Mouse (Mus musculus): ENCODE measurements around the gene Klhl22.

Klhl22 gene

DNA sequence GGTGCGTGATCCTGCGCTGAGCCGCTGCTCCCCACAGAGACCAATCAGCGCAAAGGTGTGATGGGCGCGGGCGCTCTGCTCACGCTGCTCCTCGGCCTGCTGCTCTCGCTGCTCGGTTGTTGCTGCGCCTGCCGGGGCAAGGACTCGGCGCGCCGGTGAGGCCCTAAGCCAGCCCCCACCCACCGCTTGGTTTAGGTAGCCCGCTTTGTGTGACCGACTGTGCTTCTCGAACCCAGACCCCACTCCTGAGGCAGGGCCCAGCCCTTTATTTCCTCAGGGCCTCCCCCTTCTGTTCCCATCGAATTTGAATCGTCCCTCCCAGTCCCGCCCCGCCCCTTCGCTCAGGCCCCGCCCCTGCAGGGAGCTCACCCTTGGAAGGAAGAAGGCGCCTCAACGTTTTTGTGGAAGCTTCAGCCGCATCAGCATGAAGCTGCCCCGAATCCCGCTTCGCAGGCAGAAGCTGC is 45.1 kb downstream of the Klhl22 start:
- CTCF ChIA-PET: interaction anchor here in 3 of 4 experiments (0.5 to 1.6 kb wide), 19 partner anchors 8 to 1589 kb away, joined by 3 to 21 read pairs (median 4); partner anchors contain the start of genes Klhl22 (in 1 of the 3) and P2rx6 (in 1 of the 3)

DNA sequence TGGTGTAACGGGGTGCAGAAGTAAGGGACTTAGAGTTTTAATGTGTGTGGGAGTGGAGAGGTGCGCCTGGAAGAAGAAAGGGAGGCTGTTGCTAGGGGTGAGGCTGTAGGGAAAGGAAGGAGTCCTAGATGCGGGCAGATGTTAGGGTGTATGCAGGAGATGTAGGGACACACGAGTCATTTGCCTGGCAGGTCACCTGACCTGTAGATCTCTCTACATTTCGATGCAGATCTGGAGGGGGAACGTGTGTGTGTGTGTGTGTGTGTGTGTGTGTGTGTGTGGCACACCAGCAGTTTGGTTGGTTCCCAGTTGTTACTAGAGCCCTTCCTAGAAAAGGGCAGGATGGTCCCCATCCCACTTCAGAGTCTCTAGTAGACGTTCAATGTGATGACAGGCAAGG is 45.6 kb downstream of the Klhl22 start:
- CTCF ChIA-PET: interaction anchor here (0.5 to 2.9 kb wide), 21 partner anchors 7 to 1590 kb away, joined by 3 to 21 read pairs (median 5); partner anchors contain the start of genes Klhl22 (in 1 of the 4) and P2rx6 (in 1 of the 4)
- POLR2A ChIA-PET: interaction anchor here in 3 of 4 experiments (0.6 to 4.0 kb wide), 38 partner anchors 8 to 1007 kb away, joined by 3 to 33 read pairs (median 4); partner anchors contain the start of genes Klhl22 (in 2 of the 3), Scarf2 (in 2 of the 3), Cdc45 (in 1 of the 3) and Gm20518 (in 1 of the 3)

More for the DNA sequence above, 45.1 kb downstream of the Klhl22 start:
- POLR2A ChIA-PET: interaction anchor here in 3 of 4 experiments (0.6 to 4.0 kb wide), 36 partner anchors 8 to 1008 kb away, joined by 3 to 17 read pairs (median 4); partner anchors contain the start of genes Klhl22 (in 2 of the 3), Cdc45 (in 1 of the 3), Gm20518 (in 1 of the 3) and Scarf2 (in 1 of the 3)

DNA sequence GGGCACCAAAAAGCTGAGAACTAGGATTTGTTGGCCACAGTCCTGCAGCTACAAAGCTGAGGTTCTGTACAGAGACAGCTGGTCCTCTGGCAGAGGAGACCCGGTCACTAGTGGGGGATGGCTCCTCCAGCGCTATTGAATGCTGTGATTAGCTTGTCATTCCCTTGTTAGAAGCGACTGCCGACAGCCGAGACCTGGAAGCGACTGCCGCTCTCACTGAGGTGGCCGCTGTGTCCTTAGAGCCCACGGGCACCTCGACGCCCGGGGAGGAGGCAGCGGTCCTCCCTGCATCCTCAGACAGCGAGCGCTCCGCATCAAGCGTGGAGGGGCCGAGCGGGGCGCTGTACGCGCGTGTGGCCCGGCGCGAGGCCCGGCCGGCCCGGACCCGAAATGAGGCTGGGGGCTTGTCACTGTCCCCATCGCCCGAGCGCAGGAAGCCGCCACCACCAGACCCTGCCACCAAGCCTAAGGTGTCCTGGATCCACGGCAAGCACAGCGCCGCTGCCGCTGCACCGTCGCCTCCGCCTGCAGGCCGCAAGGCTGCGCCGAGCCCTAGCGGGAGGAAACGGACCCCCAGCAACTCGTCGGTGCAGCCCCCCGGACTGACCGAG is 47.3 kb downstream of the Klhl22 start:
- POLR2A ChIA-PET: interaction anchor here in 3 of 4 experiments (0.6 to 4.0 kb wide), 17 partner anchors 9 to 298 kb away, joined by 3 to 33 read pairs (median 5); partner anchors contain the start of genes Klhl22 (in 2 of the 3), Scarf2 (in 2 of the 3) and Lztr1 (in 1 of the 3)
- CTCF ChIA-PET: interaction anchor here in 3 of 4 experiments (0.5 to 3.2 kb wide), 10 partner anchors 9 to 249 kb away, joined by 3 to 12 read pairs (median 3); partner anchors contain the start of gene Dgcr6 (in 1 of the 3)

DNA sequence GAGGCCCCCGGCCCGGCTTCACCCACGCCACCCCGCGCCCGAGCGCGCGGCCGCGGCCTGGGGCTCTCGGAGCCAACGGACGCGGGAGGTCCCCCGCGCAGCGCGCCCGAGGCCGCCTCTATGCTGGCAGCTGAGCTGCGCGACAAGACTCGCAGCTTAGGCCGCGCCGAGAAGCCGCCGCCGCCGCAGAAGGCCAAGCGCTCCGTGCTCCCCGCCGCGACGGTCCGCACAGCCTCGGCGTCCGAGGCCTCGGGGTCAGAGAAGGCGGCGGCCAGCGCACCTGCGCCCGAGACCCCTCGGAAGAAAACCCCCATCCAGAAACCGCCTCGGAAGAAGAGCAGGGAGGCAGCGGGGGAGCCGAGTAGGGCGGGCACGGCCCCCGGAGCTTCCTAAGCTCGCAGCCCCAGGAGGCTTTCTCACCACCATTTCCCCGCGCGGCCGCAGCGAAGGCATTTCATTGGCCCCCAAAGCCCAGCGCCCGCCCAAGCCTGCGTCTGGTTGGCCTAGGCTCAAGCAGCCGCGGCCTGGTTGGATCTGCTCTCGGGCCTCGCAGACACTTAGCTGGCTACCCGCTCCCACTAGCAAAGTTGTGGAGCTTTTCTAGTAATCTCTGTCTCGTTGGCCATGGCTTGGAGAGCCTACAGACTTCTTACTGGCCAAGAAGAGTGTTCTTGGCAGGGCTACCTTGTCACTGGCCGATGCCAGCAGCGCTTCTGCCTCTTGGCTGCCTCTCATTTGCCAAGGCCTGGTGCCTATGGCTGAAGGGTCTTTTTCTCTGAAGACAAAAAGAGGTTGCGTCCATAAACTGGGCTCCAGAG is 48.0 kb downstream of the Klhl22 start:
- POLR2A ChIA-PET: interaction anchor here in 3 of 4 experiments (0.6 to 4.0 kb wide), 37 partner anchors 9 to 299 kb away, joined by 3 to 33 read pairs (median 4); partner anchors contain the start of genes Klhl22 (in 2 of the 3), Scarf2 (in 2 of the 3), Dgcr6 (in 1 of the 3) and Gm20518 (in 1 of the 3)
- CTCF ChIA-PET: interaction anchor here in 3 of 4 experiments (0.5 to 3.2 kb wide), 17 partner anchors 8 to 249 kb away, joined by 3 to 12 read pairs (median 3); no protein-coding TSS in a partner anchor

DNA sequence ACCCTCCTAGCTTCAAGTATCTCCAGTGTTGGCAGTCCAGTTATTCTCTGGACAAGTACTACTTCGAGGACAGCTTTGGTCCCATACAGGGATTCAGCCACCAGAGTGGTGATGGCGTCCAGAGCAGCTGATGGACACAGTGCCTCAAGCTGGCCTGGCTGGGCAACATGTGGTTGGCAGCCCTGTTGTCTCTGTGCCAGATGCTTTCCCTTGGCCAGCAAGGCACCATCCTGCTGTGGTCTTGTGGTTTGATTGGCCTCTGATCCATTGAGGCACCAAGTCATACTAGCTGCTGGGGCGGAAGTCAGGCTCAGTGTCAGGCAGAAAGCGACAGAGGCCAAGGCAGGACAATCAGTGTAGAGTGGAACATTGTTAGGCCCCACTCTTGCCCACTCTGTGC is 49.7 kb downstream of the Klhl22 start:
- ChIA-PET POLR2A (interaction anchor here in 1 of 4 experiments (0.7 to 3.9 kb wide), 2 partner anchors 12 to 119 kb away, joined by 3 to 33 read pairs; partner anchors contain the start of genes Scarf2 and Slc25a1), CTCF (interaction anchor here (0.6 to 3.2 kb wide), 5 partner anchors 22 to 748 kb away, joined by 3 to 12 read pairs (median 3); no protein-coding TSS in a partner anchor)

DNA sequence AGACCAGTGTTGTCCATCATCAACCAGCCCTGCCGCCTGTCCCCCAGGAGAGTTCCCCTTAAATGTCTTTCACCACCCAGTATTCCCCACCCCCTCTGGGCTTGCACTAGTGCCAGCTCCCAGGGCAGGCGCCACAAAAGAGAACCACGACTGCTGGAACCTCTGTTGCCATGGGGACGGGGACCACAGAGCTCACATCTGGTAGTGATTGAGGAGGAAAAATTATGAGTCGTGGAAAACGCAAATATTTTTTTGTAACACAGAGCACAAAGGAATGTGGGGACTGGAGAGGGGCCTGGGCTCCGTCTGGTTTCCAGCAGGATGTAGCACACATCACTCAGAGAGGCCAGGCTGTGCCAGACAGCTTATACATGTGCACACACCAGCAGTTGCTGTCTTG is 50.3 kb downstream of the Klhl22 start:
- ChIA-PET CTCF (interaction anchor here in 2 of 4 experiments (0.6 to 3.2 kb wide), 4 partner anchors 21 to 409 kb away, joined by 3 to 12 read pairs (median 3); no protein-coding TSS in a partner anchor), POLR2A (interaction anchor here in 1 of 4 experiments (0.7 kb wide), 1 partner anchor 119 kb away, joined by 3 read pairs; the partner anchor contains the start of gene Slc25a1)

DNA sequence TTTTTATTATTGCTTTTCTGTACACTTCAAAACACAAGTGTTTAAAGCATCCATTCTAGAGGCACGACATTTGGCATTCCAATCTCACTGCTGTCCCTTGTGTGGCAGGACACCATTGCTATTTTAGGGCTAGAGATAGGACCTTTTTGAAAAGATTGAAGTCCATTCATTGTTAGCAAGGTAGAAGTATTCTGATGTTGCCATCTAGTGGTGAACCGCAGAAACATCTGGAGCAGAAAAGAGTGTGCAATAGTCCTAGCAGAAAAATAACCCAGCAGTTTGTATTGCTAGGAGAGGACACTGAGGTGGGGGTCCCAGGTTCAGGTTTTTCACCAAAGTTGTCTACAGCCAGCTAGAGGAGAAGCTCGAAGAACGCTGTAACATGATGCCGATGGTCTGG is 52.7 kb downstream of the Klhl22 start:
- CTCF ChIA-PET: interaction anchor here (0.6 to 4.7 kb wide), 24 partner anchors 7 to 254 kb away, joined by 3 to 20 read pairs (median 4); partner anchors contain the start of genes Klhl22 (in 2 of the 4), Med15 (in 2 of the 4), Scarf2 (in 1 of the 4) and Slc25a1 (in 1 of the 4)
- POLR2A ChIA-PET: interaction anchor here in 3 of 4 experiments (0.7 to 1.4 kb wide), 5 partner anchors 14 to 116 kb away, joined by 3 to 7 read pairs (median 3); partner anchors contain the start of gene Slc25a1 (in 1 of the 3)

DNA sequence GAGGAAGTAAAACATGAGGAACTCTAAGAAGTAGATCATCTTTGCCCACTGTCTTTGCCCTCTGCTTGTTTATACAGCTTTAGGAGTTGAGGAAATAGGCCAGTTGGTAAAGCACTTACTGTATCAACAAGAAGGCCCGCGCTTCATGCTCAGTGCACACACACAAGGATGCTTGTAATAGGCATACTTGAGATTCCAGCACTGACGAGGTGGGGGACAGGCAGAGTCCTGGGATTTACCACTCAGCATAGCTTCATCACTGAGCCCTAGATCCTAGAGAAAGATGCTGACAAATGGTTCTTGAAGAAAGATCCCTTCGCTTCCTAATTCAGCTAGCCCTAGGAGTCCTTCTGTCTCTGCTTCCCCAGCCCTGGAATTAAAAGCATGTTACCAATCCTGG is 53.8 kb downstream of the Klhl22 start:
- POLR2A ChIA-PET: interaction anchor here in 2 of 4 experiments (0.7 to 1.4 kb wide), 2 partner anchors 115 to 623 kb away, joined by 3 to 5 read pairs; partner anchors contain the start of gene Slc25a1 (in 1 of the 2)
- CTCF ChIA-PET: interaction anchor here (0.6 to 4.7 kb wide), 13 partner anchors 9 to 1104 kb away, joined by 3 to 31 read pairs (median 5); partner anchors contain the start of gene Med15 (in 1 of the 4)

DNA sequence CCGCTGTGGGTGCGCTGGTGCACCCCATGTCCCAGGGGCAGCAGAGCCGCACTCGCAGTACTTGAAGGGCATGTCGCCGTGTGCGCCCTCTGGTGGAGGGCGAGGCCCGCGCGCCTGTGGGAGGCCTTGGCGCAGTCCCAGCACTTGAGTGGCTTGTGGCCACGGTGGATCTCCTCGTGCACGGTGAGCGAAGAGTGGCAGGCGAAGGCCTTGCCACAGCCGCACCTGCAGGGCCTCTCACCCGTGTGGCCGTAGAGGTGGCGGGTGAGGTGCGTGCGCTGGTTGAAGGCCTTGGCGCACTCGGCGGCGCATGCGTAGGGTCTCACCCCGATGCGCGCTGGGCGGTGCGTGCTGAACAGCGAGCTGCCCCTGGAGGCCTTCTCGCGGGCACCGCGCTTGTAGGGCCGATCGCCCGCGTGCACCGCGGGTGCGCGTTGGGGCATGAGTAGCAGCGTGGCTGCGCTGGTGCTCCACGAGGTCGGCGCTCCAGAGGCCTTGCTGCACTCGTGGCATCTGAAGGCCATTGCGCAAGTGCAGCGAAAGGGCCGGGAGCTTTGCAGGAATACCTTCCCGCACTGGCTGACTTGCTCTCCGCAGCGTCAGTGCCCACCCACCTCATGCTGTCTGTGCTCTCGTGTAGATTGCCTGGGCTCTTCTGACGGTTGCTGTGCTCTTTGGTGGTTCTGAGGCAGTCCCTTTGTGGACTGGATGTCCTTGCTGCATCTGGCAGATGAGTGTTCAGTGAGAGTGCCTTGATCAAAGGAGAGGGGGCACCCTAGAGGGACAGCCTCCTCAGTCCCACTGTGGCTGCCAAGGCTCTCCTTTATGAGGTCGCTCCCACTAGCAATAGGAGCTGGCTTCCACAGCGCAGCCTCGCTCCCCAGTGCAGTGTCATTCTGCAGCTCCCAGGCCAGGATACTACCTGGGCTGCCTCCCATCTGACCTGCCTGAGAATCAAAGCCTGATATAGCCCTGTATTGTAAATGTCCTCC is 56.3 kb downstream of the Klhl22 start:
- CTCF ChIA-PET: interaction anchor here (0.8 to 4.7 kb wide), 25 partner anchors 8 to 258 kb away, joined by 3 to 31 read pairs (median 4); partner anchors contain the start of genes Klhl22 (in 2 of the 4), Med15 (in 1 of the 4) and Scarf2 (in 1 of the 4)
- POLR2A ChIA-PET: interaction anchor here (0.6 to 3.7 kb wide), 24 partner anchors 9 to 574 kb away, joined by 3 to 20 read pairs (median 4); partner anchors contain the start of genes Gm20518 (in 1 of the 4), Scarf2 (in 1 of the 4) and Slc25a1 (in 1 of the 4)

DNA sequence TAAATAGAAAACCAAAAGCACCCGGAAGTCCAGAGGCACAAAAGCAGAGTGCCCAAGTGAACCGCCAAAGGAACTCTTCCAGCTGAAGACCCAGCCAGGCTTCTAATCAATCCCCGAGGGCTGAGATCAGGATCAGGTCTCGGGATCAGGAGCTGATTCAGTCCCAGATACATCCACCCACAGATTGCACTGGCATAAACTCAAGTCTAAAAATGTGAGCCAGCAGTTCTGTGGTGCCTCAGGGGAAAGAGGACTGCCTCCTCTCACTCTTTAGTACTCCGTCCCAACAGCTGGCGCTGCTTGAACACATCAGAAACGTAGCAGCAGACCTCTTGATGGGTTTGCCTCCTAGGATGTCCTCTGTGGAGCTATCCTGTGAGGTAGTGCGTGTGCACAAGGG is 57.1 kb downstream of the Klhl22 start:
- POLR2A ChIA-PET: interaction anchor here (0.8 to 3.7 kb wide), 17 partner anchors 9 to 105 kb away, joined by 3 to 20 read pairs (median 4); partner anchors contain the start of gene Gm20518 (in 2 of the 4)
- CTCF ChIA-PET: interaction anchor here (0.8 to 4.7 kb wide), 14 partner anchors 9 to 259 kb away, joined by 3 to 31 read pairs (median 4); partner anchors contain the start of gene Klhl22 (in 1 of the 4)

DNA sequence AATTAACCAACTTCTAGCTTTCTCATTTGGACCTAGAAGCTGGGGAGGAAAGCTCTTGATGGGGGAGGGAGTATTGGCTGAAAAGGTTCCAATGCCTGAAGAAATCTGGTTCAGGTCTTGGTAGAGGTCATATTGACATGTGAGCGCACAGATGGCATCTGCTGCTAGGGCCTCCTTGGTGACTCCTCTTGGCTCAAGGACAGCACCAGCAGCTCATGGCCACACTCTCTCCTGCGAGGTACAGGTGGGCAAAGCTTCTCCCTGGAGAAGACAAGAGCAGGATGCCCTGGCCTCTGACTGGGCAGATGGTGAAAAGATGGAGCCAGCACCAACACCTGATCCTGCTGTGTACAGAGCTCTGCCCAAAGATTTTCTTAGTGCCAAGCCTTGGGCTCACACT is 67.1 kb downstream of the Klhl22 start:
- ChIA-PET CTCF (interaction anchor here in 3 of 4 experiments (0.9 to 1.4 kb wide), 3 partner anchors 10 to 23 kb away, joined by 3 to 4 read pairs (median 3); no protein-coding TSS in a partner anchor), POLR2A (interaction anchor here in 3 of 4 experiments (0.7 to 1.4 kb wide), 6 partner anchors 10 to 296 kb away, joined by 3 to 6 read pairs (median 3); partner anchors contain the start of gene Thap7 (in 1 of the 3))

DNA sequence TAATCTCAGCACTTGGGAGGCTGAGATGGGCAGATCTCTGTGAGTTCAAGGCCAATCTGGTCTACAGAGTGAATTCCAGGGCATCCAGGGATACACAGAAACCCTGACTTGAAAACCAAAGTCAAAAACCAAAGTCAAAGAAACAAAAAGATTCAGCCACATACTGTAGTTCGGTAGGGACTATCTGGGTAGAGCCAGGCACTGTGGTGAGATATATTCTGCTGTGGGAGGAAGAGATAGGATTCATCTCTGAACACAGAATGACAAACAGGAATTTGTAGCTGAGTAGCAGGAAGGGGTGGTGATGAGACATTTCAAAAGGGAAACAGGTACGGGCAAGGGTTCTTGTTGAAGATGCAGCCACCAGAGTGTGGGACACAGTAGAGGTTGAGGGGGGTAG is 68.8 kb downstream of the Klhl22 start:
- CTCF ChIA-PET: interaction anchor here in 1 of 4 experiments (0.6 to 5.0 kb wide), 4 partner anchors 13 to 382 kb away, joined by 3 to 31 read pairs (median 10); no protein-coding TSS in a partner anchor
- POLR2A ChIA-PET: interaction anchor here in 3 of 4 experiments (0.5 to 3.0 kb wide), 9 partner anchors 13 to 720 kb away, joined by 3 to 20 read pairs (median 5); partner anchors contain the start of gene Gm20518 (in 1 of the 3)

DNA sequence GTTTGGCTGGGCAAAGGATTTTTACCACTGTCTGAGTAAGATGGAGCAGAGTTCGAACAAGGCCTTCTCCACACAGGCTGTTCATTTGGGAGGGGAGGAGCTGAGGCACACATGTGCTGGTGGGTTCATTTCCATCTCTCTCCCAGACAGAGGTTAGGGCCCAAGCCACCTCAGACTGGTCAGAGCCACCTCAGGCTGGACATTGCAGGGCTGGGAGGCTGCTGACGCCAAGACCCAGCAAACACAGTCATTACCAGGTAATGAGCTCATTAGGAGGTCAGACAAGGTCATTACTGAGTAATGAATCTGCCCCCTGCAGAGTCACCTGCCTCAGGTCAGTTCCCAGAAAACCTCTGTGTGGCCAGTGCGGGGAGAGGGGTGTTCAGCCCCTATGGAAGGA is 69.4 kb downstream of the Klhl22 start:
- ChIA-PET CTCF (interaction anchor here in 2 of 4 experiments (0.6 to 5.0 kb wide), 7 partner anchors 14 to 108 kb away, joined by 3 to 31 read pairs (median 5); no protein-coding TSS in a partner anchor), POLR2A (interaction anchor here in 3 of 4 experiments (0.7 to 3.0 kb wide), 19 partner anchors 13 to 371 kb away, joined by 3 to 20 read pairs (median 4); partner anchors contain the start of genes Gm20518 (in 1 of the 3), Klhl22 (in 1 of the 3) and Scarf2 (in 1 of the 3))

DNA sequence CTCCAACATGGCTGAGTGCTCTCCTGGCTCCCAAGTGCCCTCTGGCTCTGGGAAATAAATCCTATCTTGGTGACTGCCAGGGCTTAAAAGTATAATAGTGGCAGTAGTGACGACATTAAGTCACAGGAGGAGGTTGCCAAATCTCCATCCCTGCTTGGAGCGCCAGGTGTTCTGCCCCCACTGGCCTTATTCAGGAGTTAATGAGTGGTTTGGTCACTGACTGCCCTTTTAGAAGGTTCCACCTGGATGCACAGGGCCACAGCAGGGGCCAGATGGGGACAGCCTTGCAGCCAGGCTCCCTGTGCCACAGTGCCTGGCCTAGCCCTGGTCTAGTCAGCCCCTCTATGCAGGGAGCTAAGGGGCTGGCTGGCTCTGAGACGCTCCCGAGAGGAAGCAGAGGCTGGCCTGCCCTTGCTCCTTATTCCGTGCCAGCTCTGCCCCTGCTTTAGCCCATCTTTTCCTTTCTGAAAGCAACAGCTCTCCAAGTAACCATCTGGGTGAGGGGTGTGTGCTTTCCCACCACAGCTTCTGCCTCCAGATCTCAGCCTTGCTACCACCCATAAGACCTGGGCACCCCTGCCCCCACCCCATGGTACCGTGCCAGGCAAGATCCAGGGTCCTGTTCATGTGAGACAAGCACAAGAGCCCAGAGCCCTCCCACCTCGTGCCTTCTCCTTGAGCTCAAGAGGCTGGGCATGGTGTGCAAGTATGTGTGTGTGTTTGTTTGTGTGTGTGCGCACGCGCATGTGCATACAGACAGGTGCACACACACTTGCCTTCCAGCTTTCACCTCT is 71.2 kb downstream of the Klhl22 start:
- POLR2A ChIA-PET: interaction anchor here in 3 of 4 experiments (0.7 to 3.0 kb wide), 16 partner anchors 15 to 244 kb away, joined by 3 to 20 read pairs (median 4); partner anchors contain the start of genes Ccdc74a (in 1 of the 3), Gm20518 (in 1 of the 3) and Gsc2 (in 1 of the 3)
- CTCF ChIA-PET: interaction anchor here (0.5 to 5.0 kb wide), 13 partner anchors 15 to 372 kb away, joined by 3 to 31 read pairs (median 3); no protein-coding TSS in a partner anchor
